Mouse (Mus musculus) heart, postnatal 0 days (tissue): ENCODE data around the gene Pitpnm2.

Experiments
- CTCF ChIP-seq: IDR thresholded peaks from 2 replicates; pipeline ENCODE4 v1.5.1; 2016; ENCODE audit warnings: antibody characterized with exemption, control low read depth, low read depth
- EP300 ChIP-seq: IDR thresholded peaks from 2 replicates; pipeline ENCODE4 v1.6.1; 2016; ENCODE audit warnings: antibody characterized with exemption, low read depth

- TF ChIP-seq EP300 (no peak), CTCF (no peak)
Observed at GRCm38 (mm10) chr5:124155943-124156342, 93.6 kb downstream of the Pitpnm2 start.
